Mouse (Mus musculus) midbrain, embryonic 13.5 days (tissue): Measurements from ENCODE around the gene Srp72. TPM values are rescaled to one million over a fixed set of nuclear protein-coding genes. Genes with fewer than 3 reads are reported as not detected.

Source experiments
- ATAC-seq: fragments of 200-750 bp; cut with Nextera tagmentation; 2 replicates; pipeline ENCODE4 v1.8.0; 2017; ENCODE audit warnings: mild to moderate bottlenecking, moderate TSS enrichment, moderate library complexity
- H3K27ac ChIP-seq: fragments of 300-500 bp; sonication (generic); 2 replicates; pipeline ENCODE4 v1.5.1; 2015; ENCODE audit warnings: inconsistent platforms, mild to moderate bottlenecking, moderate library complexity
- H3K27me3 ChIP-seq: fragments of 300-500 bp; sonication (generic); 2 replicates; pipeline ENCODE4 v1.6.1; 2015; ENCODE audit warnings: mild to moderate bottlenecking, inconsistent platforms
- H3K36me3 ChIP-seq: fragments of 300-500 bp; sonication (generic); 2 replicates; pipeline ENCODE4 v1.6.1; 2015; ENCODE audit warnings: mild to moderate bottlenecking, inconsistent platforms
- H3K4me1 ChIP-seq: fragments of 300-500 bp; sonication (generic); replicated peaks from 2 replicates; pipeline ENCODE4 v1.6.1; 2015; ENCODE audit warnings: inconsistent platforms
- H3K4me2 ChIP-seq: fragments of 300-500 bp; sonication (generic); replicated peaks from 2 replicates; pipeline ENCODE4 v1.6.1; 2015; ENCODE audit warnings: moderate library complexity, mild to moderate bottlenecking, inconsistent platforms
- H3K4me3 ChIP-seq: fragments of 300-500 bp; sonication (generic); replicated peaks from 2 replicates; pipeline ENCODE4 v1.5.1; 2015; ENCODE audit warnings: mild to moderate bottlenecking, inconsistent platforms
- H3K9ac ChIP-seq: fragments of 300-500 bp; sonication (generic); replicated peaks from 2 replicates; pipeline ENCODE4 v1.6.1; 2015; ENCODE audit warnings: mild to moderate bottlenecking, inconsistent platforms
- H3K9me3 ChIP-seq: fragments of 300-500 bp; sonication (generic); 2 replicates; pipeline ENCODE4 v1.6.1; 2016; ENCODE audit warnings: mild to moderate bottlenecking, inconsistent platforms
- WGBS: fragments of 180-500 bp; shearing (Covaris S2); methylation state at CpG from one replicate; pipeline ENCODE4 v1.1.7; 2015; 5-methylcytosine and 5-hydroxymethylcytosine counted together
- polyA plus RNA-seq: library from polyadenylated mRNA; unstranded; fragments of >200 nt; fragmentation: Nextera tagmentation; extraction: Ambion mirVana; gene quantifications from 2 replicates; pipeline ENCODE4 v1.2.1, GENCODE M21; 2015

Gene Srp72
- polyA plus RNA-seq, 1 experiment from 2014 or later: 77.5 TPM

DNA sequence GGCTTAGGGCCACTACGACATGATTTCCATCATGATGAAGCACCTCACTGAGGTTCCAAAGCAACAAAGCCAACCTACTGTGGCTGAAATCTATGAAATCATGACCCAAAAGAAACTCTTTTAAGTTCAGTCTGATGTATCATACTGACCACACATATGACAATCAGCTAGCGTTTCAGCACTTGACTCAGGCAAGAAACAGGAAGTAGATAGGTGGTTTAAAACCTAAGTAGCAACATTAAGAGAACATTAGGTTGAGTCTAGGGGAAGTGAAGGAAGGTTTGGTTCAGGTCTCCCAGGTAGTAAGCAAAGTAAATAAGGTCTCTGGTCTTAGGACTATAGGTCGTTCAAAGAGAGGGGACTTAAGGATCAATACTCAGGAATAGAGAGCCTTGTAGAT is 995 bp upstream of the Srp72 start:
- 72% methylated on average over 3 of the region's 3 CpGs for WGBS
- Histone ChIP-seq H3K27ac (no peak overlapping the region), H3K9ac (peak overlapping the region; percentile 76), H3K4me1 (peaks cover 23% of the 10 kb centered on the region), H3K27me3 (no peaks in the 10 kb centered on the region), H3K36me3 (peaks cover 26% of the 10 kb centered on the region), H3K9me3 (no peaks in the 10 kb centered on the region), H3K4me2 (peak overlapping the region; percentile 93), H3K4me3 (peak overlapping the region; percentile 77)
- ATAC-seq: no peak

GRCm38 (mm10) chr5:76974207-76974553 is 303 bp upstream of the Srp72 start:
- Histone ChIP-seq H3K4me2 (peak overlapping the region; percentile 93), H3K27me3 (no peaks in the 10 kb centered on the region), H3K4me3 (peak overlapping the region; percentile 77), H3K9ac (peak overlapping the region; percentile 76), H3K36me3 (peaks cover 24% of the 10 kb centered on the region), H3K4me1 (peaks cover 23% of the 10 kb centered on the region), H3K27ac (0 out of 2 replicates have a peak overlapping the region, but pooled peaks have one; percentile 25), H3K9me3 (no peaks in the 10 kb centered on the region)
- peak; percentile 65; the same call in 1 of the 2 replicates for ATAC-seq
- 4% methylated on average over 17 of the region's 17 CpGs for WGBS

DNA sequence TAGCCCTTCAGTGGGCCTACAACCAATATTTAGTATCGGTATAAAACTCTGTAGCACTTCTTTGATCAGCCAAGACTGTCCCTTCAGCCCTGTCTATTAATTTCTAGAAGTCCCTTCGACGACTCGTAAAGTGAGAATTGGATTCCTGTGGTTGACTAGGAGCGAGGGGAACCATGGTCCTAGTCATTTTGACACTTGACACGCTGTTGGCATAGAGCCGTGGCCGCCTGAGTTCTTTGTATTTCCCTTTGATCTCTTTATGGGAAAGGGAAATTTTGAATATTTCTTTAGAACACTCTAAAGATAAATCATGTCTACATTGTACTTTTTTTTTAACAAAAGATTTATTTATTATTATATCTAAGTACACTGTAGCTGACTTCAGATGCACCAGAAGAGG is 1.3 kb downstream of the Srp72 start:
- peak overlapping the region; percentile 77 for H3K4me3 ChIP-seq
- H3K4me1 ChIP-seq: peaks cover 23% of the 10 kb centered on the region
- H3K9ac ChIP-seq: peak overlapping the region; percentile 87; the same call in 1 of the 2 replicates
- H3K36me3 ChIP-seq: peaks cover 22% of the 10 kb centered on the region
- 90% methylated on average over 8 of the region's 8 CpGs for WGBS
- no peaks in the 10 kb centered on the region for H3K27me3 ChIP-seq
- no peak for ATAC-seq
- no peak overlapping the region for H3K27ac ChIP-seq
- H3K9me3 ChIP-seq: no peaks in the 10 kb centered on the region
- peak overlapping the region; percentile 79 for H3K4me2 ChIP-seq

GRCm38 (mm10) chr5:76984015-76984414 is 9.5 kb downstream of the Srp72 start:
- no peak overlapping the region for H3K9ac ChIP-seq

GRCm38 (mm10) chr5:76990789-76991188 is 16.3 kb downstream of the Srp72 start:
- Histone ChIP-seq H3K9ac (no peak overlapping the region), H3K27me3 (no peaks in the 10 kb centered on the region), H3K27ac (no peak overlapping the region), H3K4me3 (no peak overlapping the region), H3K36me3 (peaks cover 81% of the 10 kb centered on the region), H3K9me3 (no peaks in the 10 kb centered on the region), H3K4me2 (no peak overlapping the region), H3K4me1 (no peaks in the 10 kb centered on the region)
- 97% methylated on average over 3 of the region's 3 CpGs for whole genome bisulfite sequencing
- ATAC-seq: no peak

More at GRCm38 (mm10) chr5:76984015-76984414, 9.5 kb downstream of the Srp72 start:
- H3K27me3 ChIP-seq: no peaks in the 10 kb centered on the region
- H3K27ac ChIP-seq: no peak overlapping the region
- no peak overlapping the region for H3K4me3 ChIP-seq
- H3K4me1 ChIP-seq: no peaks in the 10 kb centered on the region
- peaks cover 74% of the 10 kb centered on the region for H3K36me3 ChIP-seq
- H3K4me2 ChIP-seq: no peak overlapping the region
- H3K9me3 ChIP-seq: no peaks in the 10 kb centered on the region
- no peak for ATAC-seq
- 96% methylated on average over 11 of the region's 11 CpGs for WGBS

DNA sequence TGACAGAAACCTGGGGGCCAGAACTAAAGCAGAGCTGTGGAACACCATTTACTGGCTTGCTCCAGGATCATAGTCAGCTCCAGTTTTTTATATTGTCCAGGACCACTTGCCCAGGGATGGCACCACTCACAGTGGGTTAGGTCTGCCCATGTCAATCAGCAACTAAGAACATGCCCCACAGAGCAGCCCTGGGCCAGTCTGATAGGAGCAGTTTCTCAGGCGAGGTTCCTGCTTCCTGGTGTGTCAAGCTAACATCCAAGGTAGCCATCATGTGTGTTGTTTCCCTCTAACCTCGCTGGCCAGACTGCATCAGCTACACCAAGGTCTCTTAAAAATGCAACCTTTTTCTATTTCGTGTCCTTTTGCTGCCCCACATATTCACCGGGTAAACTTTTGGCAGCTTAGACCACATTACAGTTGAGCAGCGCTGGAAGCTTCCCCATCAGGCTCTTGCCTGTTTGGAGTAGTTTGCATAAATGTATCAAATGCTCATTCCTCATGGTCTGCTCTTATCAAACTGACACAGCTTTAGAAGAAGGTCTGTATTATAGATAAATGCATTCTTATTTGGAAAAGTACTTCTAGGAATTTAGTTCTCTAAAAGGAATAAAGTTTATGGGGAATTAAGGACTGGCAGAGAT is 18.8 kb downstream of the Srp72 start:
- no peak overlapping the region for H3K4me2 ChIP-seq
- no peak overlapping the region for H3K27ac ChIP-seq
- no peaks in the 10 kb centered on the region for H3K9me3 ChIP-seq
- ATAC-seq: no peak
- H3K36me3 ChIP-seq: peaks cover 84% of the 10 kb centered on the region
- H3K9ac ChIP-seq: no peak overlapping the region
- H3K4me3 ChIP-seq: no peak overlapping the region
- H3K27me3 ChIP-seq: no peaks in the 10 kb centered on the region
- H3K4me1 ChIP-seq: no peaks in the 10 kb centered on the region
- WGBS: 91% methylated on average over 5 of the region's 5 CpGs

DNA sequence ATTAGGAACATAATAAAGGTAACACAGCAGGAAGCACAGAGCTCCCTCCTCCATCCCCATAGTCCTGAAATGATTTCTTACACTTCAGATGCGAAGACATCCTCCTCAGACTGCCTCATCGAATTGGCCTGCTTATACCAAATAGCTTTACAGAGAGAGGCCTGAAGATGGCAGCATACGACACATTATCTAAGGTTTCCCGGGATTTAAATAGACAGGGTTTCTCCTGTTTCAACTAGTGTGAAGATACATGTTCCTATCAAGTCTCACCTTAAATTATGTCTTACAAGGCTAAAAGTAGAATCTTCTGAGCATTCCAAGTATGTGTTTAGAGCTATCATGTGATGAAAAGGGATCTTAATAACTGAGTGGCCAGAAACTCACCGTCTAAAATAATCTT is 23.9 kb downstream of the Srp72 start:
- Histone ChIP-seq H3K27me3 (no peaks in the 10 kb centered on the region), H3K36me3 (peaks cover 68% of the 10 kb centered on the region), H3K4me3 (no peak overlapping the region), H3K9me3 (no peaks in the 10 kb centered on the region), H3K4me1 (no peaks in the 10 kb centered on the region), H3K27ac (no peak overlapping the region), H3K4me2 (no peak overlapping the region), H3K9ac (no peak overlapping the region)
- WGBS: 51% methylated on average over 5 of the region's 5 CpGs
- peak; percentile 58; the same call in 1 of the 2 replicates for ATAC-seq

DNA sequence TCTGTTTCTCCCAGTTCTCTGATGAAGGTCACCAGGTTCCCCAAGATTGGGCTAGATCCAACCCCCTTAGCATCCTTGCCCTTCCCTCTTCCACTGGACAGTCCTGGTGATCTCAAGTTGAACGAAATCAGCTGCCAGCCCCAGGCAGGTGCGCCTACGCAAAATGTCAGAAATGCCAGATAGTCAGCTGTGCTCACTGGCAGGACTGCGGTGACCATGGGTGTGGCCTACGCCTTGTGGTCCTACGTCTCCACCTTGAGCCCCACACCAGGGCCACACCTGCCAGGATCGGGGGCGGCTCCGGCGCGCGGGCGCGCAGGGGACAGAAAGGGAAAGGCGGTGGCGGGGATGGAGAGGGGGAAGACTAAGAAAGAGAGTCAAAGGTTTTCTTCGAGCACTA is 26.7 kb downstream of the Srp72 start:
- Histone ChIP-seq H3K4me2 (no peak overlapping the region), H3K4me1 (no peaks in the 10 kb centered on the region), H3K27ac (no peak overlapping the region), H3K36me3 (peaks cover 43% of the 10 kb centered on the region), H3K27me3 (no peaks in the 10 kb centered on the region), H3K9me3 (no peaks in the 10 kb centered on the region), H3K4me3 (no peak overlapping the region), H3K9ac (no peak overlapping the region)
- ATAC-seq: no peak
- WGBS: 92% methylated on average over 17 of the region's 17 CpGs

GRCm38 (mm10) chr5:77004051-77004821 is 29.8 kb downstream of the Srp72 start, which contains the start of gene Arl9:
Gene Arl9 (plus strand): TSS chr5:77004055.
- Histone ChIP-seq H3K36me3 (peaks cover 17% of the 10 kb centered on the region), H3K4me1 (no peaks in the 10 kb centered on the region), H3K27me3 (no peaks in the 10 kb centered on the region), H3K4me2 (no peak within 1 kb of the TSS), H3K27ac (no peak within 1 kb of the TSS), H3K4me3 (no peak within 1 kb of the TSS), H3K9me3 (no peaks in the 10 kb centered on the region), H3K9ac (no peak within 1 kb of the TSS)
- no peak for ATAC-seq
- 93% methylated on average over 6 of the region's 6 CpGs for WGBS

DNA sequence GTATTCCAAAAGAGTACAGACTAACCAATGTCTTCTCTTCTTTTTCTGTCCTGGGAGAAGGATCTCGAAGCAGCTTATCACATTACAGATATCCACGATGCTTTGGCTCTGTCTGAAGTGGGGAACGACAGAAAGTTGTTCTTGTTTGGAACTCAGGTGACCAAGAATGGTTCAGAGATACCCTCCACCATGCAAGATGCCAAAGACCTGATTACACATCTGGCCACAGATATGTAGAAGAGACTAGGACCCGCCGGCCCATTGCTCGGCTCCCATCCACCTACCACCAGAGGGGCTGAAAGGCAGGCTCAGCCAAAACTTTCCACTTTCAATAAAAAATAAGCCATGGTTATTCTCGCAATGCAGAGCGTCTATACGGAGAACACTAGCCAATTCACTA is 35.9 kb downstream of the Srp72 start:
- no peak for ATAC-seq
- Histone ChIP-seq H3K36me3 (no peaks in the 10 kb centered on the region), H3K4me3 (no peak overlapping the region)

DNA sequence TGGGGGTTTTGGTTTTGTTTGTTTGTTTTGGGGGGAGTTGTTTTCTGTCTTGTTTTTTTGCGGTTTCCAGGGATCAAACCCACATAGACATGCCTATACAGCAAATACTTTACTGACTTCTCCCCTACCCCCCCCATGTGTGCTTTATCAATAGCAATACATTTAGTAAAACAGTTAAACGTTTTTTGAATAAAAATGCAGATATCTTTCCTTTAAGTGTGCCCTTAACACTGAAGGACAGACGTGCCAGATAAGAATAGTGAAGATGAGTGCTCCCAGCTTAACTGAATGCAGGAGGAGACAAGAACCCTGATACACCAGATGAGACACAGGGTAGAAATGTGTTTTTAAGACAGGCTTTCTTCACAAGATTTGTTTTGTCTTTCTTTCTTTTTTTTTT is 36.6 kb downstream of the Srp72 start:
- Histone ChIP-seq H3K9me3 (no peaks in the 10 kb centered on the region), H3K4me3 (no peak overlapping the region), H3K9ac (no peak overlapping the region), H3K4me2 (no peak overlapping the region), H3K27ac (no peak overlapping the region), H3K36me3 (no peaks in the 10 kb centered on the region), H3K4me1 (0 out of 2 replicates have a peak, but pooled peaks cover 3% of the 10 kb centered on the region), H3K27me3 (peaks cover 5% of the 10 kb centered on the region; the same call in 1 of the 2 replicates)
- no peak for ATAC-seq
- WGBS: 69% methylated on average over 3 of the region's 3 CpGs

More for the DNA sequence above, 35.9 kb downstream of the Srp72 start:
- H3K9ac ChIP-seq: no peak overlapping the region
- peaks cover 5% of the 10 kb centered on the region; the same call in 1 of the 2 replicates for H3K27me3 ChIP-seq
- H3K27ac ChIP-seq: no peak overlapping the region
- no peaks in the 10 kb centered on the region for H3K4me1 ChIP-seq
- H3K4me2 ChIP-seq: no peak overlapping the region
- H3K9me3 ChIP-seq: no peaks in the 10 kb centered on the region
- WGBS: 93% methylated on average over 9 of the region's 9 CpGs

DNA sequence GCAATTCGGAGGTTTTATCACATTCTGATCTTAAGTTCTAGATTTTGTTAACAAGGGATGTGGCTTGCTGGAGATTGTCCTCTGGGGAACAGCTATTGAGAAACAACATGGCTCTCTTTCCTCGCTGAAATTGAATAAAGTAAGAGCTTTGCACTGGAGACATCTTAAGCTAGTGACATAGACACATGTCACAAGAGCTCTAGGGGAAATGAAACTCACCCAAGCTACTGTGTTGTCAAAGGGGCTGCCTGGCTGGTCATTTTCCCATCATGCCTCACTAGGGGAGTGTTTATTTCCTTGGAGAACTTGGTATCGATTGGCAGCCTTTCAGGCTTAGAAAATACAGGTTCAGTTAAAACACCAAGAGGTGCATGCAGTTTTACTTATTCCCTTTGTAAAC is 38.7 kb downstream of the Srp72 start:
- no peak overlapping the region for H3K27ac ChIP-seq
- 87% methylated on average over 3 of the region's 3 CpGs for WGBS
- no peak overlapping the region for H3K9ac ChIP-seq
- no peak for ATAC-seq
- H3K4me3 ChIP-seq: no peak overlapping the region
- H3K27me3 ChIP-seq: peaks cover 9% of the 10 kb centered on the region
- no peaks in the 10 kb centered on the region for H3K36me3 ChIP-seq
- H3K9me3 ChIP-seq: no peaks in the 10 kb centered on the region
- H3K4me1 ChIP-seq: 0 out of 2 replicates have a peak, but pooled peaks cover 5% of the 10 kb centered on the region
- no peak overlapping the region for H3K4me2 ChIP-seq
